Mouse (Mus musculus) midbrain, postnatal 0 days (tissue): ENCODE measurements around the gene Cdkn1a. TPM values are rescaled to one million over a fixed set of nuclear protein-coding genes. Genes with fewer than 3 reads are reported as not detected.

Source experiments
- ATAC-seq: fragments of 200-750 bp; cut with Nextera tagmentation; 2 replicates; pipeline ENCODE4 v1.8.0; 2017; ENCODE audit warnings: moderate number of reproducible peaks, mild to moderate bottlenecking, moderate TSS enrichment, moderate library complexity; ENCODE audit not compliant: low FRiP score
- DNase-seq: peaks from one replicate; pipeline ENCODE4 v3.0.0-alpha.2; 2015; ENCODE audit warnings: low spot score
- H3K27ac ChIP-seq: fragments of 300-500 bp; sonication (generic); 2 replicates; pipeline ENCODE4 v1.5.1; 2014; ENCODE audit warnings: low read depth, mild to moderate bottlenecking, low read length, mixed read lengths
- H3K27me3 ChIP-seq: fragments of 300-500 bp; sonication (generic); 2 replicates; pipeline ENCODE4 v1.6.1; 2014; ENCODE audit warnings: low read length, control low read depth, mixed read lengths; ENCODE audit not compliant: insufficient read depth
- H3K36me3 ChIP-seq: fragments of 300-500 bp; sonication (generic); 2 replicates; pipeline ENCODE4 v1.6.1; 2014; ENCODE audit warnings: low read length, control low read depth, mixed read lengths; ENCODE audit not compliant: insufficient read depth
- H3K4me1 ChIP-seq: fragments of 300-500 bp; sonication (generic); 2 replicates; pipeline ENCODE4 v1.6.1; 2014; ENCODE audit warnings: mild to moderate bottlenecking, control low read depth, antibody characterized with exemption, low read length, mixed read lengths; ENCODE audit not compliant: insufficient read depth
- H3K4me2 ChIP-seq: fragments of 300-500 bp; sonication (generic); 2 replicates; pipeline ENCODE4 v1.6.1; 2014; ENCODE audit warnings: low read depth, mild to moderate bottlenecking, low read length, mixed read lengths; ENCODE audit not compliant: poor library complexity, severe bottlenecking
- H3K4me3 ChIP-seq: fragments of 300-500 bp; sonication (generic); 2 replicates; pipeline ENCODE4 v1.5.1; 2014; ENCODE audit warnings: low read depth, mild to moderate bottlenecking, low read length, moderate library complexity
- H3K9ac ChIP-seq: fragments of 300-500 bp; sonication (generic); replicated peaks from 2 replicates; pipeline ENCODE4 v1.6.1; 2014; ENCODE audit warnings: mild to moderate bottlenecking, low read length, moderate library complexity, mixed read lengths; ENCODE audit not compliant: poor library complexity, severe bottlenecking
- H3K9me3 ChIP-seq: fragments of 300-500 bp; sonication (generic); 2 replicates; pipeline ENCODE4 v1.6.1; 2016; ENCODE audit warnings: low read length, control low read depth
- CTCF ChIP-seq: IDR thresholded peaks from 2 replicates; pipeline ENCODE4 v1.5.1; 2016; ENCODE audit warnings: antibody characterized with exemption, mild to moderate bottlenecking
- WGBS: fragments of 180-500 bp; shearing (Covaris S2); extraction: QIAGEN DNeasy Blood & Tissue Kit; methylation state at CpG from one replicate; pipeline ENCODE4 v1.1.7; 2014; 5-methylcytosine and 5-hydroxymethylcytosine counted together
- polyA plus RNA-seq: library from polyadenylated mRNA; unstranded; fragments of >200 nt; fragmentation: Nextera tagmentation; extraction: Ambion mirVana; gene quantifications from 2 replicates; pipeline ENCODE4 v1.2.1, GENCODE M21; 2015
- total RNA-seq: library from RNA; depleted of rRNA; stranded (reverse); fragments of >200 nt; gene quantifications from 2 replicates; pipeline ENCODE4 v1.2.3, GENCODE M21; 2014; rRNA removed

The Cdkn1a gene
- total and polyA plus RNA-seq, 2 experiments from 2014 or later: 57.7 to 220 TPM

DNA sequence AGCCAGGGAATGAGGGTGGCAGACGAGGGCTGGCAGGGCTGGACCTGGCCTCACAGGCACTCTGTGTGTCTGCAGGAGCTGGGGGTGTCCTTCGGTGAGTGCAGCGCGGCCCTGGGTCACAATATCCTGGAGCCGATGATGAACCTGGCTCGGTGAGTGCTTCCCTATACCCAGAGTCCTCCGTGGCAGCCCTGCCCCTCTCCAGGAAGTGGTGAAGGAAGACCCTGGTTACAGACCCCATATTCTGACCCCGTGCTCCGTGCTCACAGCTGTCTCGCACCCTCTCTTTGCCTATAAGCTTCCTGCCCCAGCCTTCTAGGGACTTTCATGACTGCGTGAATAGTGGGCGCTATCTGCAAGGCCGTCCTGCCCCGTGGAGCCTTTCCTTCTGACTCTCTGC is 56.5 kb downstream of the Cdkn1a start:
- Histone ChIP-seq H3K4me1 (no peaks in the 10 kb centered on the region), H3K4me3 (no peak overlapping the region), H3K9ac (no peak overlapping the region), H3K9me3 (no peaks in the 10 kb centered on the region), H3K36me3 (no peaks in the 10 kb centered on the region), H3K27me3 (no peaks in the 10 kb centered on the region; the same call in 1 of the 2 replicates), H3K27ac (no peak overlapping the region), H3K4me2 (no peak overlapping the region)
- ATAC-seq (no peak), DNase-seq (no peak)
- 79% methylated on average over 14 of the region's 14 CpGs for WGBS
- TF ChIP-seq CTCF: no peak

DNA sequence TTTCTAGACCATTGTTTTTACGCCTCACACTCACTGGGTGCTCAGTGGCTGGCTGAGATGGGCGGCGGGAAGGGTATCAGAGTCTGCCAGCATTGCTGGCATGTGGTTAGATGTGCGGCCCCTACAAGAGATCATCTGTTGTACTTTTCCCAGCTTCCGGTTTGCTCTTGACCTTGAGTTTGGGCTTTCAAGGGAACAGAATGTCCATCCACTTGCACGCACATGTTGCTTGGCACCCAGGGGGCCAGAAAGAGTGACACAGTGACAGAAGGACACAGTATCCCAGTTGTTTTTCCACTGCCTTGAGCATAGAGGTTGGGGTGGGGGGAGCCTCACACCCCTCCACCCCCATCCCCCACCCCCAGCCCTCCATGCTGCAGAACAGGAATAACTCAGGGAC is 57.0 kb downstream of the Cdkn1a start:
- Histone ChIP-seq H3K9me3 (no peaks in the 10 kb centered on the region), H3K4me3 (no peak overlapping the region), H3K9ac (no peak overlapping the region), H3K36me3 (no peaks in the 10 kb centered on the region), H3K27ac (no peak overlapping the region), H3K4me2 (no peak overlapping the region), H3K27me3 (no peaks in the 10 kb centered on the region; the same call in 1 of the 2 replicates), H3K4me1 (no peaks in the 10 kb centered on the region)
- no peak for ATAC-seq
- no peak for TF ChIP-seq CTCF
- no peak for DNase-seq
- WGBS: 89% methylated on average over 6 of the region's 6 CpGs

DNA sequence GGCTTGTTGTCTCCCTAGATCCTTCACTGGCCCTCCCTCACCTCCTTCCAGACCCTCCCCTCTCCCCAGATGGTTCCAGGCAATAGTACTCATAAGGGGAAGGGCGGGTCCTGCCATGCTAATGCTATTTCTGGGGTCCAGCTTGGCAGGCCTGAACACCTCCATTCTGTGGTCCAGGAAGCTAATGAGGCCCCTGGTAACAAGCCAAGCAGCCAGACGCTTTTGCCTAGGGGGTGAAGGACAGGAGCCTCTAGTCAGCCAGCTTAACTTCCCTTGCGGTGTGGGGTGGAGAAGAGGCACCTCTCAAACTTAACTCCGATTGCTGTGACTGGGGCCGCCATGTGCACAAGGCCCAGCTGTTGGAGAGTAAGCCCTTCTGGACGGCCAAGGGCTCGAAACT is 59.0 kb downstream of the Cdkn1a start:
- no peaks in the 10 kb centered on the region for H3K36me3 ChIP-seq
- H3K4me3 ChIP-seq: no peak overlapping the region
- no peaks in the 10 kb centered on the region for H3K9me3 ChIP-seq
- ATAC-seq (no peak), DNase-seq (no peak)
- 83% methylated on average over 7 of the region's 7 CpGs for WGBS
- H3K27ac ChIP-seq: no peak overlapping the region
- no peaks in the 10 kb centered on the region for H3K4me1 ChIP-seq
- no peaks in the 10 kb centered on the region; the same call in 1 of the 2 replicates for H3K27me3 ChIP-seq
- H3K4me2 ChIP-seq: no peak overlapping the region
- TF ChIP-seq CTCF: no peak
- H3K9ac ChIP-seq: no peak overlapping the region

Other genes with a start within 250 kb of the Cdkn1a start
- gene Pnpla1, start 232.6 kb upstream of the Cdkn1a start, total RNA-seq: 0.05 and 0.14 TPM in 2 replicates
- 0.07 TPM in 1 of 2 replicates, not detected in the other for gene Pnpla1, start 232.6 kb upstream of the Cdkn1a start, polyA plus RNA-seq
- 9.8 and 32.9 TPM in 2 replicates for gene 4930539E08Rik, start 175.7 kb upstream of the Cdkn1a start, total RNA-seq
- 4.3 and 4.5 TPM in 2 replicates for gene 4930539E08Rik, start 175.7 kb upstream of the Cdkn1a start, polyA plus RNA-seq
- 0.49 TPM in 1 of 2 replicates, not detected in the other for gene Pxt1, start 147.1 kb upstream of the Cdkn1a start, total RNA-seq
- 0.15 TPM in 1 of 2 replicates, not detected in the other for gene Pxt1, start 147.1 kb upstream of the Cdkn1a start, polyA plus RNA-seq
- 60.0 and 64.9 TPM in 2 replicates for gene Kctd20, start 139.0 kb upstream of the Cdkn1a start, total RNA-seq
- 63.2 and 63.8 TPM in 2 replicates for gene Kctd20, start 139.0 kb upstream of the Cdkn1a start, polyA plus RNA-seq
- gene Stk38, start 83.0 kb upstream of the Cdkn1a start, total RNA-seq: 44.2 and 58.1 TPM in 2 replicates
- gene Stk38, start 83.0 kb upstream of the Cdkn1a start, polyA plus RNA-seq: 42.1 and 47.9 TPM in 2 replicates
- gene Srsf3, start 58.3 kb upstream of the Cdkn1a start, total RNA-seq: 119 and 193 TPM in 2 replicates
- gene Srsf3, start 58.3 kb upstream of the Cdkn1a start, polyA plus RNA-seq: 284 and 296 TPM in 2 replicates
- not detected in 2 replicates for gene Rab44, start 23.2 kb downstream of the Cdkn1a start, total RNA-seq
- not detected in 2 replicates for gene Rab44, start 23.2 kb downstream of the Cdkn1a start, polyA plus RNA-seq
- gene Cpne5, start 147.2 kb downstream of the Cdkn1a start, total RNA-seq: 85.1 and 86.5 TPM in 2 replicates
- gene Cpne5, start 147.2 kb downstream of the Cdkn1a start, polyA plus RNA-seq: 88.9 and 90.2 TPM in 2 replicates
- 70.3 and 77.9 TPM in 2 replicates for gene Ppil1, start 173.2 kb downstream of the Cdkn1a start, total RNA-seq
- 95.7 and 103 TPM in 2 replicates for gene Ppil1, start 173.2 kb downstream of the Cdkn1a start, polyA plus RNA-seq
- gene BC004004, start 177.8 kb downstream of the Cdkn1a start, total RNA-seq: 120 and 128 TPM in 2 replicates
- 146 and 152 TPM in 2 replicates for gene BC004004, start 177.8 kb downstream of the Cdkn1a start, polyA plus RNA-seq
- 4.3 and 4.6 TPM in 2 replicates for gene Pi16, start 226.7 kb downstream of the Cdkn1a start, total RNA-seq
- gene Pi16, start 226.7 kb downstream of the Cdkn1a start, polyA plus RNA-seq: 3.3 and 4.0 TPM in 2 replicates